Mouse (Mus musculus): ENCODE results near the gene Vtn.

DNA sequence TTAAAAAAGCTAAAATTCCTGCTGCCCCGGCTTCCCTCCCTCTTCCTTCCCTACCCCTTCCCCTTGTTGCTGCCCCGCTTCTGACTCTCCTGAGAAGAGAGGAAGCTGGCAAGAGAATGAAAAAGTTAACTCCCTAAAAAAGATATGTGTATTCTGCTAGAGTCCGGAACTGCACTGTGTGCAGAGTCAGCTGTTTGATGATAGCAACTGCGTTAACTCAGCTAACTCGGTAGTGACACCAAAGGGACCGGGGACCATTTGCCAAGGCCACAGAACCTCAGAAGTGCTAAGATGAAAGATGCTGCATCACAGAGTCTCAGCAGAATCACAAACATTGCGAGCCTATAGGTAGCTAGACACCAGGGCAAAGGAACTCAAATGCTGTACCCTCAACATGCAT is 31.4 kb upstream of the Vtn start:
- TF ChIP-seq CTCF (IDR thresholded peaks at IDR 0.05; ENCODE audit: borderline replicate concordance, insufficient read depth, low read length): no peak
- TF ChIP-seq POLR2A (IDR thresholded peaks at IDR 0.05; ENCODE audit: low read depth, low read length): no peak
